Mouse (Mus musculus): Measurements from ENCODE around the gene Tra2b. TPM values are rescaled to one million over a fixed set of nuclear protein-coding genes. Genes with fewer than 3 reads are reported as not detected.
"Not testable (repeated sequence)": the region's sequence is repeated elsewhere in the genome, so short reads cannot be mapped to it uniquely, and the experiment has no call there.

Tra2b gene
- polyA plus RNA-seq, 1 experiment from 2014 or later = 465 TPM

DNA sequence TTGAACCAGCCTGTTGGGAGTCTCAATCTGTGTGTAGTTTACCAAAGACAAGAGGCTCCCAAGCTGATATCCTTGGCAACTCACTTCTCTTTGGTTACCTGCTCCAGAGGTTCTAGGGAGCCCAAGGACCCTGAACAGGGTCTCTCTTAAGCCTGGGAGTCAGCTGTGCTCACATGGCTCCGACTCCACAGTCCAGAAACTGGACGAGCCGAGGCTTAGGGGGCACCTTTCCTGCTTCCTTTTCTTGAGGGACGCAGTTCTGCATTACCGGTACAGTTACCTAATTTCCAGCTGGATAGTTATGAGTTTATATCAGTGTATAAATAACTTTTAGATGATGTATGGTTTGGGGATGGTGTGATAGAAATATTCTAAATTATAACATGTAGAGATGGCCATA lies 24.9 kb downstream of the Tra2b start:
- Histone ChIP-seq H3K9me3 (no peaks in the 10 kb centered on the region), H3K27ac (no peak overlapping the region), H3K4me2 (no peak overlapping the region), H3K9ac (no peak overlapping the region), H3K4me3 (replicated peaks) (no peak overlapping the region), H3K36me3 (replicated peaks) (peaks cover 71% of the 10 kb centered on the region), H3K27me3 (no peaks in the 10 kb centered on the region), H3K4me1 (no peaks in the 10 kb centered on the region)
- ATAC-seq (ENCODE audit: low FRiP score) = no peak
- WGBS = 90% methylated on average over 5 of the region's 5 CpGs

GRCm38 (mm10) chr16:22239978-22240377 lies 25.8 kb downstream of the Tra2b start:
- H3K27me3 ChIP-seq = no peaks in the 10 kb centered on the region
- no peaks in the 10 kb centered on the region for H3K4me1 ChIP-seq
- H3K9me3 ChIP-seq = no peaks in the 10 kb centered on the region
- ATAC-seq (ENCODE audit: low FRiP score) = no peak
- no peak overlapping the region for H3K4me2 ChIP-seq
- no peak overlapping the region for H3K4me3 ChIP-seq (replicated peaks)
- H3K27ac ChIP-seq = no peak overlapping the region
- peaks cover 65% of the 10 kb centered on the region for H3K36me3 ChIP-seq (replicated peaks)
- WGBS = 86% methylated on average over 2 of the region's 2 CpGs
- H3K9ac ChIP-seq = no peak overlapping the region

DNA sequence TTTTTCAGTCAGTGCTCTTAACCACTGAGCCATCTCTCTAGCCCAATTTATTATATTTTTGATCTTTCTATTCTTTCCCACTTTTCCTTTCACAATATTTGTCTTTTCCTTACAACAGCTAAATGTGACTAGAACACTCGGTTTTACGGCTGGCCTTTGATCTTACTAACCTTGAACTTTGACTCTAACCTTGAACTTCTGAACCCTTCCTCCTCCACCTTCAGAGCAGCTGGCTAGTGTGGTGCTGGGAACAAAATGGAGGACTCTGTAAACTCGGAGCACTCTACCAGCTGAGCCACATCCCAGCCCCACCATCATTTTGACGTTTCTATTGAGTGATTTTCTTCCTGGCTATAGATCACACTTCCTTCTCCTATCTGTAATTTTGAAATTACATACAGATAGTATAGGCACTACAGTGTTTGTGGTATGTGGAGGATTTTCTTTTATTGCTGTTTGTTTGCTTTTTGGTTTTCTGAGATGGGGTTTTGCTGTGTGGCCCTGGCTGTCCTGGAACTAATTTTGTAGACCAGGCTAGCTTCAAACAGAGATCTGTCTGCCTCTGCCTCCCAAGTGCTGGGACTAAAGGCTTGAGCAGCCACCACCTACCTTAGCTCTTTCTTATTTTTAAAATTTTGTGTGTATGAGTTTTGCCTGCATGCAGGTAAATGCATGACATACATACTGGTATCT lies 26.7 kb downstream of the Tra2b start:
- Histone ChIP-seq H3K9ac (no peak overlapping the region), H3K4me1 (peaks cover 4% of the 10 kb centered on the region), H3K36me3 (replicated peaks) (peaks cover 56% of the 10 kb centered on the region), H3K4me3 (replicated peaks) (no peak overlapping the region), H3K9me3 (no peaks in the 10 kb centered on the region), H3K4me2 (no peak overlapping the region), H3K27ac (no peak overlapping the region), H3K27me3 (no peaks in the 10 kb centered on the region)
- no peak for ATAC-seq (ENCODE audit: low FRiP score)
- WGBS = 83% methylated on average over 4 of the region's 4 CpGs

GRCm38 (mm10) chr16:22238402-22238801 lies 27.4 kb downstream of the Tra2b start:
- not testable (repeated sequence) for H3K27me3 ChIP-seq; H3K4me1 ChIP-seq; H3K9me3 ChIP-seq; H3K4me2 ChIP-seq; H3K27ac ChIP-seq; H3K9ac ChIP-seq; H3K4me3 ChIP-seq (replicated peaks); ATAC-seq (ENCODE audit: low FRiP score)
- H3K36me3 ChIP-seq (replicated peaks) = peaks cover 49% of the 10 kb centered on the region
- 94% methylated on average over 4 of the region's 4 CpGs for WGBS

GRCm38 (mm10) chr16:22236814-22237213 lies 29.0 kb downstream of the Tra2b start:
- Histone ChIP-seq H3K9me3 (no peaks in the 10 kb centered on the region), H3K4me2 (no peak overlapping the region), H3K36me3 (replicated peaks) (peaks cover 33% of the 10 kb centered on the region), H3K27me3 (no peaks in the 10 kb centered on the region), H3K4me3 (replicated peaks) (no peak overlapping the region), H3K9ac (no peak overlapping the region), H3K27ac (no peak overlapping the region), H3K4me1 (peaks cover 8% of the 10 kb centered on the region)
- WGBS = 92% methylated on average over 16 of the region's 16 CpGs
- ATAC-seq (ENCODE audit: low FRiP score) = no peak

- ATAC-seq (ENCODE audit: low FRiP score) = no peak
- Histone ChIP-seq H3K36me3 (replicated peaks) (peaks cover 14% of the 10 kb centered on the region; the same call in 1 of the 2 replicates), H3K27ac (no peak overlapping the region), H3K4me2 (no peak overlapping the region), H3K4me3 (replicated peaks) (no peak overlapping the region), H3K9ac (no peak overlapping the region), H3K4me1 (peaks cover 8% of the 10 kb centered on the region), H3K27me3 (no peaks in the 10 kb centered on the region), H3K9me3 (no peaks in the 10 kb centered on the region)
- WGBS = 16% methylated on average over 6 of the region's 6 CpGs
These were observed 31.3 kb downstream of the Tra2b start for GRCm38 (mm10) chr16:22234535-22234934.

DNA sequence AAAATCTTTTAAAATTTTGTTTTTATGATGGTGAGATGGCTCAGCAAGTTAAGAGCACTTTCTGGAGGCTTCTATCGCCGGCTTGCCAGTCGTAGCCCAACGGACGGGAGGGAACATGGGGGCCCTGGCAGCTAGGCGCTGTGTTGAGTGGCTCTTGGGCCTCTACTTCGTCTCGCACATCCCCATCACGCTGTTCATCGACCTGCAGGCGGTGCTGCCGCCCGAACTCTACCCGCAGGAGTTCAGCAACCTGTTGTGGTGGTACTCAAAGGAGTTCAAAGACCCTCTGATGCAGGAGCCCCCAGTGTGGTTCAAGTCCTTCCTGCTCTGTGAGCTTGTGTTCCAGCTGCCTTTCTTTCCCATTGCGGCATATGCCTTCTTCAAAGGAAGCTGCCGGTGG lies 35.5 kb downstream of the Tra2b start:
- not testable (repeated sequence) for ATAC-seq (ENCODE audit: low FRiP score); H3K9ac ChIP-seq; H3K27me3 ChIP-seq; H3K36me3 ChIP-seq (replicated peaks); H3K4me3 ChIP-seq (replicated peaks); H3K4me2 ChIP-seq; H3K9me3 ChIP-seq; H3K4me1 ChIP-seq; H3K27ac ChIP-seq
- WGBS = 83% methylated on average over 16 of the region's 16 CpGs

DNA sequence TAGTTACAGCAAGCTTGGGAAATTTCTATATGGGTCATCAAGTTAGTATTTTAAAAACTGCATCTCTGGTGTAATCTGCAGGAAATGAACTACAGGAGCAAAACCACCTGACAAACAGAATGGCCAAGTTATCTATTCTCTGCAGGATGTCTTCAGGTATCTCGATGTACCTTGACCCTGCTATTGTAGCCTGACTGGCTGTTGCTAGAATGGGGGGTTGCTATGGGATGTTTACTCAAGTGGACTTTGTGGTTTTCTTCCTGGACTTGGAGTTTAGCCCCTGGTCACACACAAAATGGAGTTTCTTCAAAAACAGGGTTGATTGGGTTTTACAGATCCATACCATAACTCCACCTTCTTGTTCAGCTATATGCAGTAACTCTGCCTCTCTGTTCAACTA lies 62.3 kb downstream of the Tra2b start:
- 97% methylated on average over 1 of the region's 1 CpGs for WGBS
- no peaks in the 10 kb centered on the region for H3K27me3 ChIP-seq
- H3K27ac ChIP-seq = no peak overlapping the region
- no peak overlapping the region for H3K9ac ChIP-seq
- ATAC-seq (ENCODE audit: low FRiP score) = no peak
- H3K4me1 ChIP-seq = no peaks in the 10 kb centered on the region
- H3K4me2 ChIP-seq = no peak overlapping the region
- H3K36me3 ChIP-seq (replicated peaks) = no peaks in the 10 kb centered on the region
- no peak overlapping the region for H3K4me3 ChIP-seq (replicated peaks)
- H3K9me3 ChIP-seq = no peaks in the 10 kb centered on the region

DNA sequence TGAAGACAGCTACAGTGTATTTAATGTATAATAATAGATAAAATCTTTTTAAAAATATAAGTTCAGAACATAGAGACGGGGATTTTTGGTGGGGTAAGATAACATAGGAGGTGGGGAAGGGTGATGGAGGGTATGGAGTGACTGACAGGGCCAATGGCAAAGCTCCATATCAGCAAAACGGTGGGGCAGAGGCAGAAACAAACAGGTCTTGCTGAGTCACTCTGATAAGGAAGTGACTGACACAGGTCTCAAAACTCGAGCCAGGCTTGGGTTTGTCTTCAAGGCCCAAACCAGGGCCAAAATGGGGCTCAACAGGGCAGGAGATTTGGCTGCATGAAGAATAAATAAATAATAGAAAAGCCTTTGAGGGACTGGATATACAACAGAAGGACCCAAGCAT lies 63.9 kb downstream of the Tra2b start:
- no peaks in the 10 kb centered on the region for H3K4me1 ChIP-seq

GRCm38 (mm10) chr16:22200476-22200875 lies 65.3 kb downstream of the Tra2b start:
- Histone ChIP-seq H3K9me3 (no peaks in the 10 kb centered on the region), H3K4me2 (no peak overlapping the region), H3K27ac (no peak overlapping the region), H3K27me3 (no peaks in the 10 kb centered on the region), H3K36me3 (replicated peaks) (no peaks in the 10 kb centered on the region), H3K9ac (no peak overlapping the region), H3K4me3 (replicated peaks) (no peak overlapping the region), H3K4me1 (no peaks in the 10 kb centered on the region)
- no peak for ATAC-seq (ENCODE audit: low FRiP score)
- WGBS = 53% methylated on average over 1 of the region's 1 CpGs

More for the DNA sequence above, 63.9 kb downstream of the Tra2b start:
- Histone ChIP-seq H3K27ac (no peak overlapping the region), H3K4me2 (no peak overlapping the region), H3K9ac (no peak overlapping the region), H3K36me3 (replicated peaks) (no peaks in the 10 kb centered on the region), H3K27me3 (no peaks in the 10 kb centered on the region), H3K9me3 (no peaks in the 10 kb centered on the region), H3K4me3 (replicated peaks) (no peak overlapping the region)
- 74% methylated on average over 3 of the region's 3 CpGs for WGBS
- ATAC-seq (ENCODE audit: low FRiP score) = no peak

Other genes starting within 250 kb of the Tra2b start
- gene Igf2bp2, start 102.7 kb downstream of the Tra2b start, polyA plus RNA-seq (2016; fragmentation: Nextera tagmentation; extraction: Ambion mirVana) = 102 and 106 TPM in 2 replicates
- 17.9 and 28.4 TPM in 2 replicates for gene Etv5, start 173.7 kb upstream of the Tra2b start, polyA plus RNA-seq (2016; fragmentation: Nextera tagmentation; extraction: Ambion mirVana)